Mouse (Mus musculus) R1 (cell line): Measurements from ENCODE around the gene Tmem234.

Experiments used
- DNase-seq: peaks from one replicate; pipeline ENCODE4 v3.0.0-alpha.2; 2018; ENCODE audit warnings: low read depth, low spot score

Gene Tmem234

DNA sequence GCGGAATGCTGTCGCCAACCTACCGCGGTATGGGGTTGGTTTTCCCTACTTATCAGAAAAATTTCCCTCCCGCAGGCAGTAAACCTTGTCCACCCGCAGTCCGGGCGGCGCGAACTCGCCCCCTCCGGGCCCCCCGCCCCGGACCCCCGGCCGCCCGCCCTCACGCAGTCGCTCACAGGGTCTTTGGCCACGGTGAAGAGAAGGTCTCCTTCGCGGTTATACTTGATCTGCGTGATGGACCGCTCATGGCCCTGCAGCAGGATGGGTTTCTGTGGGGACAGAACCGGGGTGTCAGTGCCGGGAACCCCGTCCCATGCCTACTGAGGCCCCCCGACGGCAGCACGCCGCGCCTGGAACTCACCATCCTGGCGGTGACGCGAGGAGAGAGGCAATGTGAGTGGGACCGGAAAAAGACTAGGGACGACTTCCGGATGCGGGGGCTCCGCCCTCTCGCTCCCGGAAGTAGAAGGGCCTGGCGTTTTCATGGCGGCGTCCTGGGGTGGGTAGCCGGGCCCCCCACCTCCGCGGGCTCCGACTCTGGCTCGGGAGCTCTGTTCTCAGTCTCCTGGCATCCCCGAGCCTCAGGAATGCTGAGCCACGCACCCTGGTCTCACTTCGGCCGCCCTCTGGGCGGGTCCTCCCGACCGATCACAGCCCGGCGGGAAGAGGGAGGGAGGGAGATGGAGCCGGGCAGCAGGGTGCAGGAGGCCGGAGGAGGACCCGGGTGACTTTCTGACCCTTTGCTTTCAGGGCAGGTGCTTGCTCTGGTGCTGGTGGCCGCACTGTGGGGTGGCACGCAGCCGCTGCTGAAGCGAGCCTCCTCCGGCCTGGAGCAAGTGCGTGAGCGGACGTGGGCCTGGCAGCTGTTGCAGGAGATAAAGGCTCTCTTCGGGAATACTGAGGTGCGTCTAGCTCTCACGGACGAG is at the start of gene Tmem234, which contains the start of gene Eif3i:
Gene Tmem234, plus strand, starts transcription at position 436 of the 926 bp plus-strand sequence.
Gene Eif3i, minus strand, starts transcription at position 416 of the 926 bp plus-strand sequence.
- peak; percentile 90 for DNase-seq

DNA sequence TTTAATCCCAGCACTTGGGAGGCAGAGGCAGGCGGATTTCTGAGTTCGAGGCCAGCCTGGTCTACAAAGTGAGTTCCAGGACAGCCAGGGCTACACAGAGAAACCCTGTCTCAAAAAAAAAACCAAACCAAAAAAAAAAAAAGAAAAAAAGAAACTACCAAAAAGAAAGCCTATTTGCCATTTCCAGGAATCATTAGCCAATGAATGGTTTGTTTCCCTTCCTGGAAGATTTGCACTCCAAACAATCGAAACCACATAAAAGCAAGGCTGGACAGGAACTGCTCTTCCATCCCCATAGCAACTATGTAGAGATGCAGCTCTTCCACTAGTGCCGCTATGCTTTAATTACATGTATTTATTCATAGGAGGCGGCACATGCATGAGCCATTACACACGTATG is 46.0 kb upstream of the Tmem234 start:
- peak; percentile 52 for DNase-seq

DNA sequence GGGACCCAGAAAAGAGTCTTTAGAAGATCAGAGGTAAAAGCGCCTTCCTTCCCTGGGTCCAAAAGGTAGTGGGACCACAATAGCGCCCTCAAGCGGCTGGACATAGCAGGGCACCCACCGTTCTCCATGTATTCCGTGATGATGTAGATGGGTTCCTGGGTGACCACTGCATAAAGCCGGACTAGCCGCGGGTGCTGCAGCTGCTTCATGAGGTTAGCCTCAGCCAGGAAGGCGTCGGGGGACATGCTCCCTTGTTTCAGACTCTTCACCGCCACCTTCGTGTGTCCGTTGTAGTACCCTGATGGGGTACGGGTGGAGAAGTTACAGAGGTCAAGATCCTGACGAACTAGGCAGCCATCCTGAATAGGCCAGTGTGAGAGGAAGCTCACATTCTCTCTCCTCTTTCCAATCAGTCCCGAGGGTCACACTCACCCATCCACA is 45.0 kb upstream of the Tmem234 start:
- DNase-seq: peak; percentile 87

DNA sequence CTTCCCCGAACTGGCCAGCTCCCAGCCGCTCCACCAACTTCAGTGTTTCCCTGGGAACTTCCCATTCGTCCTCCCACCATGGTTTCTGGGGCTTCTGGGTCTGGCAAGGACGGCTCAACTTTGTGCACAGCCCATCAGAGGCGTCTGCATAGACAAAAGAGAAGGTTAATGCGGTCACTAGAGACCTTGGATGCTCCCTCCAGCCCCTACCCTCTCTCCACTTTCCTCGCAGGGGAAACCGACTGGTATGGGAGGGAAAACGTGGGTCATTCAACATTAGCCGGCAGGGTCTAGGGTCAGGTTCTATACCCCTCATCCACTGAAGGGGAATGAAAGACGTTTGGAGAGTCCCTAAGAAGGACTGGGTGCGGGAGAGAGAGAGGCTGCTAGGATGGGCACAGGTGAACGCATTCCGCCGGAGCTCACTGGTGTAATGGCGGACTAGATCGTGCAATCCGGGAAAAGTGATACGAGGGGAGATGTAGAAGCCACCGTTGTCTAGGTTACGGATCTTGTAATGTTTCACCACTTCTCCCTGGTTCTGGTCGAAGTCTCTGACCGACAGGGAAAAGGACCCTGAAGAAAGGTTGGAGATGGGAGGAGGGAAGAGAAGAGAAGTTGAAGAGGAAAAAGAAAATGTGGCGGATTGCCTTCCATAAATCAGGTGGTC is 44.5 kb upstream of the Tmem234 start:
- DNase-seq: peak; percentile 33

DNA sequence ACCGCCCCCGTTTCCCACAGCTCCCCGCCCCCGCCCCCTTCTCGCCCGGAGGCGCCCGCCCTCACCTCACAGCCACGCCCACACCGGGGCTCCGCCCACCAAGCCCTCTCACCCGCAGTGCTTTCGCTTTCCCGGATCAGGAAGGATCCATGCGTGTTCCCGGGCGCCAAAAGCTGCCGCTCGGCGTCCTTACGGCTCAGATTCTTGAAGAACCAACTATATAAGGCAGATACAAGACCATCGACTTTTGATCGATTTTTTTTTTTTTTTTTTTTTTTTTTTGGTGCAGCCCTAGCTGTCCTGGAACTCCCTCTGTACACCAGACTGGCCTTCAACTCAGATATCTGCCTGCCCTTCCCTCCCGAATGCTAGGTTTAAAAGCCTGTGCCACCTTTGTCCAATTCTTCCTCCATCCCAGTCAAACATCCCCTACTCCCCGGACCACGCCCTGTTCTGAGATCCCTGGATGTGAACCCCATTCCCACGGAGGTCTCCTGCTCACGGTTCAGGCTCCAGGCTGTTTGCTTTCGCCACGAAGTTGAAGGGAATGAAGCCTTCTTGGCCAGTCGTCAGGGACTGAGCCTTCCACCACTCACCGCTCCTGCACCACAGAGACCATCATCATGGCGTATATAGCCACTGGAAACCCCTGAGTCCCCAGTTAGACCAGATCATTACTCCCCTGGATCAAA is 43.8 kb upstream of the Tmem234 start:
- peak; percentile 91 for DNase-seq

DNA sequence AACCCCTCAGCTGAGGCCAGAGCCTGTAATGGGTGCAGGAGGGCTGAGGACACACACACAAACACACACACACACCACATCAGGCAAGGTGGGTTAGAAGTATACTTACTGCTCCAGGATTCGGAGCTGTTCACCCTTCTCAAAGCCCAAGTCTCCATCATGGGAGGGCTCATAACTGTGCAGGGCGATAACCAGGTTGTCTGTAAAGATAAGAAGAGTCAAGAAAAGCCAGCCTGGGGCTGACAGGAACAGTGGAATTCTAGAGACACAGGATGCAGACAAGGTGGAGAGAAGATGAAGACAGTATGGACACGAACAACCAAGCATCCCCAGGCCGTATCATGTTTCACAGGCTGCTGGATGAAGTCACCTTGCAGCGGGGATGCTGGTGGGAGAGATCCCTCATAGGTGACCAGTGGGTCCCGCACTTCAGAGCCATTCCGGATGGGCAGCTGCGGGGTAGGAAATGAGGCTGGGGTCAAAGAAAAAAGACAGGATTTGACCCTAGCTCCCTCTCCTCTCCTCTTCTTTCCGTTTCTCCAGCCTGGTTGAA is 43.1 kb upstream of the Tmem234 start:
- no peak for DNase-seq

DNA sequence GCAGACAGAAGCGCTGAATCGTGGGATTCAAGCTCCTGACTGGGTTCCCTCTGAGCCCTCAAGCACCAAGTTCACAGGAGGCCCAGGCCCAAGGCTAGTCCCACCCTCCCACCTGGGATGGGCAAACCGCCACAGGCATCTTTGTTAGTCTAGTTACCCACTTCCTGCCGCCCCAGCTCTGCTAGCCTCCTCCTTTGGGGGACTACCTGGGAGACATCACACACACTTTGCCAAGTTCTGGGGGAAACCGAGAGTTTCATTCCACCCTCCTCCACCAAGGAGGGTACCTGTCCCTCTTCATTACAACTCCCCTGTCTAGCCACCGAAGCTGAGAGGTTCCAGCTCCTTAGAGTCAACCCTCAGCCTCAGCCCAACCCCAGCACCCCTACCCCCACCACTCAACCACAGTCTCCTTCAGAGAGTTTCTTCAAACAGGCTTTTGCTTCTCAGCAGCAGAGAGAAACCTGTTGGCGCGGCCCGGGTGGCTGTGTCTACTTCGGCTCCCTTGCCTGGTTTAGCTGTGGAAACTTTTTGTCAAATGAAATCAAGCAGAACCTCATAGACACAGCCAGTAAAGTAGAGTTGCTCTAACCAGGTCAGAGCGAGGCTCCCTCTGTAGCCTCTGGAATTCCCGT is 42.0 kb upstream of the Tmem234 start:
- DNase-seq: no peak

DNA sequence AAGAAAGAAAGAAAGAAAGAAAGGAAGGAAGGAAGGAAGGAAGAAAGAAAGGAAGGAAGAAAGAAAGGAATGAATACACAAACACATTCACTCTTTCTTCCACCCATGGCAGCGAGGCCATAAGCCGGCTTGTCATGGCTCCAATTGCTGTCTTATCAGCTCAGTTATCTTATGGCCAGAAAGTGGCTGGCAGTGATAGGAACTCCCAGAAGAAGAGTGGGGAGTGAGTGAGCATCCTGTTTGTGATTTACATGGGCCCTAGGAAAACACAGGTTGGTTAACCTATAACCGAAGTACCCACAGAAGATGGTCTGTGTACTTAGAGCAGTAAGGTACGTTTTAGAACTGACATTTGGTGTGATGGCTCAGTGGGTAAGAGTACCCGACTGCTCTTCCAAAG is 39.3 kb upstream of the Tmem234 start:
- no peak for DNase-seq

DNA sequence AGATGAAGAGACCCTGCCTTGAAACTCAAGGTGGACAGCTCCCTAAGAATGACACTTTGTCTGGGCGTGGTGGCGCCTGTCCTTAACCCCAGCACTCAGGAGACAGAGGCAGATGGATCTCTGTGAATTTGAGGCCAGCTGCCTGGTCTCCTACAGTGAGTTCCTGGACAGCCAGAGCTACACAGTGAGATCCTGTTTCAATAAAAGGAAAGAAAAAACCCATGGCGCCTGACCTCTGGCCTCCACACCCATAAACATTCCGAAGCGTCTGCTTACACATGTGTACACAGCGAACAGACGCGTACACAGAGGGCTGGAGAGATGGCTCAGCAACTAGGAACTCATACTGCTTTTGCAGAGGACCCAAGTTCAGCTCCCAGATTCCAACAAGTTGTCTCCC is 36.8 kb upstream of the Tmem234 start:
- DNase-seq: no peak

DNA sequence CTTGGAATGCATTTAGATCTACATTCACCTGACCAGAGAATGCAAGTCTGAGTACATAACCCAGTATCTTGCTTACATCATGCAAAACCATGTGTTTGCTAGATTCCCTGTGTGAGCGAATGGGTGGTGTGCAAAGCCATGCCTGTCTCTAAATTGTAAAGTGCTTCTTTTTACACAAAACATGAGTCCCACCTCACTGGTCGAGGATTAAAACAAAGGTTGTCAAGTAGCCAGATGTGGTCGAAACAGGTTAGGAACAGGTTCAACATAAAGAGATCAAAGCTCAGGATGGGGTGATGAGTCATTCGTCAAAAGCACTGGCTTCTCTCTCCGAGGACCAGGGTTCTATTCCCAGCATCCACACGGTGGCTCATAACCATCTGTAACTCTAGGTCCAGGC is 35.3 kb upstream of the Tmem234 start:
- peak; percentile 21 for DNase-seq

DNA sequence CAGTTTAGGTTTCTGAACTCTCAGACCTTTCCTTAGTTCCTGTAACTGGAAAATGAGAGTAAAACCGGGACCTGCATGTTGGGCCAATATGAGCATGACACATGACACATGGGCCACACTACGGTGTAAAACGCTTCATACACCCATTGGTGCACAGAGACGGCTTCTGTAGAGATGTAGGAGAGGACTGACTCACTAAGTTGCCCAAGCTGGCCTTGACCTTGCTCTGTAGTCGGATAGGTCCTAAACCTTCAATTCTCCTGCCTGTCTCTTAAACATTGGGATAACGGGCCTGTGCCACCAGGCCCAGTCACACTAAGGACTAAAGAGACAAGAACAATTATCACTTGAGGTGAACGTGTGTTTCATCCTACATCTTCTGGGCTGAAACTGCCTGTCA is 32.1 kb upstream of the Tmem234 start:
- no peak for DNase-seq

DNA sequence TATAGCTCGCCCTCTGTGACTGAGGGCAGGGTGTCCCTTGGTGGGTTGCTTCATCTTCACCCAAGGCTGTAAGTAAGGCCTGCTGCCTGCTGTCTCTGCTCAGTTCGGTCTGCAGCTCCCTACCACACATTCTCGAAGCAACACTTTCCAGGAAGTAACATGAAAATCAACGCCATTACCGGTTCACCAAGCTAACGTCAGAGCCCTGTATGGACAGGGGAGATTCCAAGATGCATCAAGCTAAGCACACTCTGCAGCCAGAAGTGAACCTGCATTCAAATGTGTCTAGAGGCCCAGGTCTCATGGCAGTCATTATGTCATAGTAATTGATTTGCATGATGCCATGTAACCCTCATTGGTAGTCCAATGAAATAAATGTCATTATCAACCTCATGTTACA is 30.4 kb upstream of the Tmem234 start:
- no peak for DNase-seq

DNA sequence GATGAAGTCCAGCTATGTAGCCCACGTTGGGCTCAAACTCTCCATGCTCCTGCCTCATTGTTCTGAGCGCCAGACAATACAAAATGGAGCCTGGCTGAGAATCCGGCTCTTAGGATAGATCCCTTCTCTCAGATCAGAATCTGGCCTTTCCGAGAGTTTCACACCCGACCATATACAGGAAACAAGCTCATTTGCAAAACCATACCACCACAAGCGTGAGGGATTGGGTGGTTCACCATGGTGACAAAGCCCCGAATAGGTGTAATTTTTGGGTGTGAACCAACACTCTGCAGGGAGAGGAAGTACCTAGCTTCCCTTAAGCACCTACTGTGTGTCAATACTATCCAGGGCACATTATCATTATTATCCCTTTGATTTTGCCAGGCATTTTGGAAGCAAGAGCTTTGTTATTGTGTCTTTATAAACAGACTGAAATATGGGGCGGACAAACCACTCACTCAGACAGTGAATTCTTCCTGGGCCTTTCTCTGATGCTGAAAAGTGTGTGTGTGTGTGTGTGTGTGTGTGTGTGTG is 28.9 kb upstream of the Tmem234 start:
- DNase-seq: peak; percentile 81

DNA sequence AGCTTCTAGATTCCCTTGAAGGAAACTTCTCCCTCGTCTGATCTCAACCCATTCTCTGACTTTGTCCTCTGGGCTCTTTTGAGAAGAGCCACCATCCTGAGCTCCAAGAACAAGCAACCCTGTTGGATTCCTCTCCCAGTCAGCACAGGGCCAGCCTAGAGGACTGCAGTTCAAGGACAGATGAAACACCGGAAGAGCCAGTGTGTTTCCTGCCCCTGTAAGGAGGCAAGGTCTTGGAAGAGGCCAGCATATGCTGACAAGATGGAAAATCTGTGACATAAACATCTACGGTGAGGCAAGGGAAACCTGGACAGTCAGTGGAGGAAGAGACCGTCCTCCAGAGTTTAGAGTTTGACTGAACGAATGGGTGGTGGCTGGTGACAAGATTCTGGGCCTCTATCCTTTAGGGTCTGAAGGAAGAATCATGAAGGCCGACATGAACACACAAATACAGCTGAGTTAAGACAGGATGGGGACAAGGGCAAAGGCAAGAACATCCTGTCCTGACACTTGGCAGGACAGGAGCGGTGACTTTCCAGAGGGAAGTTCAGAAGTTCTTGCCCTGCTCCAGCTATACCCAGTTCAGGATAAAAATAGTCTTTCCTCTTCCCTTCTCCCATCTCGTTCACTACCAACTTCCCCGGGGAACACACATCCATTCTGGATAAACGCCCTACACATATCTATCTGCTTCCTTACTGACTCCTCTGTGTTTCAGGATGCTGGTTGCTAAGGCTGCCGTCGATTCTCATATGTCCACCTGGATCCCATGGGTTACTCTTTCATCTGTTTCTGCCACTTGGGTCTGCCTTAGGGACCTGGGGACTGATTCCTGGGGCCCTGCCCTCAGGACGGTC is 28.0 kb upstream of the Tmem234 start:
- DNase-seq: no peak

DNA sequence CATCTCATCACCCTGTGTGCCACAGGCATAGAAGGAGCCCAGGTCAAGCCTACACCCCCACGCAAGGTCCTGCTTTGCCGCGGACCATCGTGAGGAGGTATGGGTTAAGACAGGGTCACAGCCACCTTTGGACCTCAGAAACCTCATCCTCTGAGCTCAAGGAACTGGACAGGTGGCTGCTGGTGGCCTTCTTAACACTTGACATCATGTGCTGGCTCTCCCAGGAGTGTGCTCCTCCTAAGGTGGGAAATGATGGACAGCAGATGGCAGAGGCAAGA is 27.4 kb upstream of the Tmem234 start:
- DNase-seq: no peak

DNA sequence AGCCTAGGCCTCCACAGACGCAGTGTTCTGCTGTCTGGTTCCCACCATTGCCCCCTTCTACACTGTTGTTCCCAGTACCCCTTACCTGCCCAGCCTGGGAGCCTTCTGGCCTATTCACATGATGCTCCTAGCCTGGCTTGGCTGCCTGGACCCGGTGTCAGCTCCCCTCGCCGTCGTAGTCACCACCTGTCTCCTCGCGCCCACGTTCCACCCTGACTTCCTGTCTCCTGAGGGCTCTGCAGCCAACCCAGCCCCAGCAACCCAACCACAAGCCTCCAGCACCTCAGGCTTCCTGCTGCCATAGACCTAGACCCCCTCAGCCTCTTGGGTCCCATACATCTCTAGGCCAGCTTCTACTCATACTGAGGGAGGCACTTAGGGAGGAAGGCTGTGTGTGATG is 27.0 kb upstream of the Tmem234 start, which contains the start of gene Lck:
Gene Lck, minus strand, starts transcription at position 212 of the 400 bp plus-strand sequence.
- DNase-seq: no peak

DNA sequence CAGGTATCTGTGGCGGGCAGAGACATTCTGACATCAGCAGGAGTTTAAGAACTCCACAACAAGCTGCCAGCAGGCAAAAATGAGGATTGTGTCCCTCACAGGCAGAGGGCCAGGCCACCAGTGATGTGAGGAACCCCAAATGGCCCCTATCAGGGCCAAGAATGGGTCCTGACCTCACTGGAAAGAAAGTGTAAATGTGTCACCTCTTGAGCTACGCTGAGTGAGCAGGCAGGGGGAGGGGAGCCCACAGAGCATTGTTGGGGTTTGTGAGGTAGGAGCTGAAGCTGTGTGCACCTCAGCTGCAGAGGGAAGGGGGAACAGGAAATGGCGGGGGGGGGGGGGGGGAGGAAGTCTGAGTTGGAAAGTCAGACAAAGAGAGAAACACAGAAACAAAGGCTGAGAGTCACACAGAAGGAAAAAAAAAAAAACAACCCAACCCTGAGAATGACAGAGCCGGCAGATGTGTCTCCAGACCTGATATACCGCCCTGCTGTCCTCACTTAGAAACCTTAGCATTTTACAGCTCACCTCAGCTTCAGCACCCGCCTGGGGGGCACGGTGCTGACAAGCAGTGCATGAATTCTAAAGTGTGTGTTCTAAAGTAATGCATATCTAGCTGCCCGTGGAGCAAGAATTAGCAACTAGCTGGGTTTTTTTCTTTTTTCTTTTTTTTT is 25.2 kb upstream of the Tmem234 start:
- DNase-seq: no peak

DNA sequence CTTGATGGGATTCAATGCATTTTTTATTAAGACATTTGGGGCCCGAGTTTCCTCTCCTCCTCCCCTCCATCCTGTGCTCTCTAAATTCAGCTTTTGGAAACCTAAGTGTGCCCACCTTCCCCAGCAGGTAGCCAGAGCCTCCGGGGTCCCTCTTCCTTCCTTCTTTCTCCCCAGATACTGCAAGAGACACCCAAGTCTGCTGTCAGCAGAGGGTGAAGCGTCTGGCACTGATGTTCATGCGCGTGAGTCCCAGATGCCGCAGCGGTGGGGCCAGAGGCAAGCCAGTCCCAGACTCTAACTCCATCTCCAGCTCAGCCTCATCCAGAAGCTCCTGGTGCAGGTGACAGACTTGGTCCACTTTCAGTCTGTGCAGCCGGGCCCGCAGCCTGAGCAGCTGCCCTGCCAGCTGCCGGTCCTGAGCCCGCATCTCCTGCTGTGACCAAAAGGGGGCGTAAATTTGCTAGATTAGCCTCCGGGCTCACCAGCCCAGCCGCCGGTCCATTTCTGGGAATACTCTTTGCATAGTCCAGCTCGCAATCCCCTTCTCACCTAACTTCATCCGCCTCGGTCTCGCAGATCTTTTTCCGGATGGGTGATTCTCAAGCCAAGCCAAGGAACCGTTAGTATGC is 23.5 kb upstream of the Tmem234 start:
- DNase-seq: peak; percentile 63

DNA sequence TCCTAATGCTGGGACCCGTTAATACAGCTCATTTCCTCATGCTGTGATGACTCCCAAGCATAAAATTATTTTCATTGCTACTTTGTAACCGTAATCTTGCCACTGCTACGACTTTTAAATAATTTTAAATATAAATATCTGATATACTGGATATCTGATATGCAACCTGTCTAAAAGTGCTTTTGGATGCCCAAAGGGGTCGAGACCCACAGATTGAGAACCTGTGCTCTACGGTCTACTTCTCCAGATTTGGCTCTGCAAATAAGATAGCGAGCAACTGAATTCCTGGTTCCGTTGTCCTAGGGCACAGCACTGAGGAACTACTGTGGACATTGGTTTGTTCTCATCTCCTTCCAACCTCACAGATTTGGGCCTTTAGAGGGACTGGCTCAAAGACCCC is 22.8 kb upstream of the Tmem234 start:
- DNase-seq: no peak
